In the genomic region with DNA sequence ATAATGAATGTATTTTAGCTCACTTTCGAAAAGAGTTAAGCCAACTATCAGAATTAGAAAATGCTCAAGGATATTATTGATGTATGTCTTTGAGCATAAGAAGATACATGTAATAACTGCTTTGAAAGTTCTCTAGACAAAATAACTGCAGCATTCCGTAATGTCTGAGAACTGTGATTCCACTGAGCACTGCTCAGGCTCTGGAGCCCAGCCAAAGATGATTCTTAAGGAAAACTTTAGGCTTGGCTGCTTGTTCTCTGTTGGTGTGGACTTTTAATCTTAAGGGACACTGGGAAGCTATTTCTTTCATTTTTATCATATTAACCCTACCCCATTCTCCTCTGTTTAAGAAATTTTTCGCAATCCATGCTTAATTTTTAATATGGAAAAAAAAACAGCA, we compare ENCODE assay signal across 17 mouse cellular contexts. TPM values are rescaled to one million over a fixed set of nuclear protein-coding genes. Genes with fewer than 3 reads are reported as not detected.
DNase-seq lines count a peak whose midpoint lies in the region; ATAC-seq and TF ChIP-seq lines count a peak whose summit lies in the region.
"Had no signal": no experiment of that assay in that cellular context is flagged by ENCODE, and none has a peak within 500 bp of the region (broad histone marks: within the 10 kb centered on the region; RNA-seq: fewer than 3 reads in every experiment).

No protein-coding gene starts in this region.

- no peak overlapping the region for H3K4me2 ChIP-seq in limb, embryonic 14.5 days (replicated peaks; ENCODE audit: low read depth, low read length, severe bottlenecking)
- H3K4me2 ChIP-seq: hindbrain, embryonic 13.5 days; kidney, embryonic 15.5 days; limb, embryonic 12.5 days; midbrain, embryonic 12.5 days had no signal

- no peak for TF ChIP-seq CTCF in gastrocnemius, adult 2 months (IDR thresholded peaks at IDR 0.05)

- no peaks in the 10 kb centered on the region for H3K4me1 ChIP-seq in limb, embryonic 14.5 days (ENCODE audit: control insufficient read depth, insufficient read depth, low read length)
- no peaks in the 10 kb centered on the region for H3K4me1 ChIP-seq in limb, embryonic 10.5 days
- H3K4me1 ChIP-seq: kidney, embryonic 15.5 days; limb, embryonic 12.5 days; midbrain, embryonic 12.5 days had no signal

- H3K27ac ChIP-seq in gastrocnemius, adult 2 months = no peak overlapping the region
- H3K27ac ChIP-seq in limb, embryonic 14.5 days (replicated peaks; ENCODE audit: low read depth, low read length) = no peak overlapping the region
- no peak overlapping the region for H3K27ac ChIP-seq in limb, embryonic 10.5 days
- H3K27ac ChIP-seq: kidney, embryonic 15.5 days; limb, embryonic 12.5 days; midbrain, embryonic 12.5 days had no signal

- no peak overlapping the region for H3K9ac ChIP-seq in limb, embryonic 14.5 days (ENCODE audit: low read depth, low read length, severe bottlenecking)
- H3K9ac ChIP-seq: hindbrain, embryonic 13.5 days; kidney, embryonic 15.5 days; limb, embryonic 12.5 days; liver, postnatal 0 days; midbrain, embryonic 12.5 days had no signal

- no peak for ATAC-seq in limb, embryonic 14.5 days (ENCODE audit: low FRiP score, low read depth)
- no peak for ATAC-seq in frontal cortex, adult (ENCODE audit: low TSS enrichment)
- ATAC-seq: activated CD4-positive, CD25-positive, alpha-beta regulatory T cell, adult 4 months; liver, postnatal 0 days had no signal

- no peaks in the 10 kb centered on the region for H3K36me3 ChIP-seq in limb, embryonic 14.5 days (ENCODE audit: control insufficient read depth, insufficient read depth, low read length)
- no peaks in the 10 kb centered on the region for H3K36me3 ChIP-seq in limb, embryonic 10.5 days
- H3K36me3 ChIP-seq: G1E; hindbrain, embryonic 13.5 days; kidney, embryonic 15.5 days; limb, embryonic 12.5 days; midbrain, embryonic 12.5 days had no signal

- H3K9me3 ChIP-seq in limb, embryonic 14.5 days (ENCODE audit: control insufficient read depth, low read length) = no peaks in the 10 kb centered on the region
- no peaks in the 10 kb centered on the region for H3K9me3 ChIP-seq in limb, embryonic 10.5 days (replicated peaks)
- H3K9me3 ChIP-seq: G1E; hindbrain, embryonic 13.5 days; kidney, embryonic 15.5 days; limb, embryonic 12.5 days; midbrain, embryonic 12.5 days had no signal

- peak; percentile 24 for DNase-seq in gastrocnemius, adult 2 months
- no peak for DNase-seq in gastrocnemius, adult 8-10 months (ENCODE audit: low spot score in 2 of 2)
- peak; percentile 83 for DNase-seq in limb, embryonic 14.5 days (ENCODE audit: low spot score)
- no peak for DNase-seq in limb, embryonic 10.5 days (ENCODE audit: low spot score)
- peak; percentile 59 for DNase-seq in 3T3-L1 (ENCODE audit: low read depth, low spot score)
- DNase-seq in gastrocnemius, postnatal 14 days = peak; percentile 40
- DNase-seq in embryo, embryonic 10.5 days (ENCODE audit: low spot score) = no peak
- DNase-seq: cerebellum, adult 18-20 months; liver, postnatal 0 days had no signal

- WGBS in limb, embryonic 14.5 days = 75% methylated on average over 3 of the region's 3 CpGs
- 89% methylated on average over 3 of the region's 3 CpGs for WGBS in limb, embryonic 10.5 days

- intact Hi-C loops in gastrocnemius, adult 2 months (cut with DNase I) = no loop called here
- intact Hi-C loops in gastrocnemius, postnatal 14 days (cut with DNase I; ENCODE audit: low total_unique reads) = no loop called here

- no peak for TF ChIP-seq POLR2A in limb, embryonic 14.5 days (IDR thresholded peaks at IDR 0.05; ENCODE audit: borderline replicate concordance, extremely low read depth, insufficient read depth, insufficient read length)

- no peaks in the 10 kb centered on the region for H3K27me3 ChIP-seq in limb, embryonic 14.5 days (ENCODE audit: control insufficient read depth, insufficient read depth, low read length)
- no peaks in the 10 kb centered on the region for H3K27me3 ChIP-seq in limb, embryonic 10.5 days (ENCODE audit: low read depth, poor library complexity, severe bottlenecking)
- H3K27me3 ChIP-seq: hindbrain, embryonic 13.5 days; kidney, embryonic 15.5 days; limb, embryonic 12.5 days; midbrain, embryonic 12.5 days had no signal

- no peak overlapping the region for H3K4me3 ChIP-seq in gastrocnemius, adult 2 months
- H3K4me3 ChIP-seq in limb, embryonic 14.5 days (replicated peaks; ENCODE audit: low read length) = no peak overlapping the region
- H3K4me3 ChIP-seq in limb, embryonic 10.5 days = no peak overlapping the region
- H3K4me3 ChIP-seq: hindbrain, embryonic 13.5 days; kidney, embryonic 15.5 days; limb, embryonic 12.5 days; midbrain, embryonic 12.5 days had no signal

RNA-seq across cellular contexts. Expression of a gene that starts 59.9 kb away (rescaled TPM):
- not detected for total RNA-seq in gastrocnemius, adult 2 months (2021)
- total RNA-seq in gastrocnemius, adult 8-10 months (2022) = under 1 TPM in 1 of 4 experiments, not detected in 3; 0.16 TPM
- 1.2 and 1.5 TPM in 2 replicates for polyA plus RNA-seq in limb, embryonic 14.5 days (2012; rRNA removed)
- 0.91 and 0.98 TPM in 2 replicates for polyA plus RNA-seq in limb, embryonic 14.5 days (2014; fragmentation: Nextera tagmentation; extraction: Ambion mirVana)
- 0.74 and 0.84 TPM in 2 replicates for polyA plus RNA-seq in limb, embryonic 10.5 days (2016; fragmentation: Nextera tagmentation; extraction: Ambion mirVana)
- under 1 TPM; 0.18 to 0.25 TPM for total RNA-seq in gastrocnemius, postnatal 14 days (2021)
- polyA plus RNA-seq: activated CD4-positive, CD25-positive, alpha-beta regulatory T cell, adult 4 months; C2C12; G1E had no signal

Comparison
In these comparisons a context has a peak if more than half of its experiments do, and no peak if none do; other contexts are left out.
1. DNase-seq: peak in gastrocnemius, adult 2 months (single experiment), limb, embryonic 14.5 days (single experiment), 3T3-L1 (single experiment) and gastrocnemius, postnatal 14 days (single experiment); none in gastrocnemius, adult 8-10 months (0 of 2), limb, embryonic 10.5 days (single experiment) and embryo, embryonic 10.5 days (single experiment).